Mouse (Mus musculus) heart, embryonic 12.5 days (tissue): ENCODE results near the gene Ttll7. TPM values are rescaled to one million over a fixed set of nuclear protein-coding genes. Genes with fewer than 3 reads are reported as not detected.

Experiments used
- ATAC-seq: fragments of 200-750 bp; cut with Nextera tagmentation; 2 replicates; pipeline ENCODE4 v1.8.0; 2017; ENCODE audit warnings: moderate TSS enrichment, moderate library complexity; ENCODE audit not compliant: insufficient number of reproducible peaks, low FRiP score
- H3K27ac ChIP-seq: fragments of 300-500 bp; sonication (generic); 2 replicates; pipeline ENCODE4 v1.5.1; 2016; ENCODE audit warnings: mild to moderate bottlenecking, moderate library complexity; ENCODE audit not compliant: poor library complexity, severe bottlenecking
- H3K27me3 ChIP-seq: fragments of 300-500 bp; sonication (generic); replicated peaks from 2 replicates; pipeline ENCODE4 v1.6.1; 2016; ENCODE audit warnings: mild to moderate bottlenecking, moderate library complexity
- H3K36me3 ChIP-seq: fragments of 300-500 bp; sonication (generic); 2 replicates; pipeline ENCODE4 v1.6.1; 2016; ENCODE audit warnings: mild to moderate bottlenecking, moderate library complexity
- H3K4me1 ChIP-seq: fragments of 300-500 bp; sonication (generic); replicated peaks from 2 replicates; pipeline ENCODE4 v1.6.1; 2016; ENCODE audit warnings: mild to moderate bottlenecking
- H3K4me2 ChIP-seq: fragments of 300-500 bp; sonication (generic); 2 replicates; pipeline ENCODE4 v1.6.1; 2016; ENCODE audit warnings: mild to moderate bottlenecking, moderate library complexity
- H3K4me3 ChIP-seq: fragments of 300-500 bp; sonication (generic); 2 replicates; pipeline ENCODE4 v1.5.1; 2016; ENCODE audit warnings: mild to moderate bottlenecking
- H3K9ac ChIP-seq: fragments of 300-500 bp; sonication (generic); 2 replicates; pipeline ENCODE4 v1.6.1; 2016; ENCODE audit warnings: mild to moderate bottlenecking, moderate library complexity
- H3K9me3 ChIP-seq: fragments of 300-500 bp; sonication (generic); replicated peaks from 2 replicates; pipeline ENCODE4 v1.6.1; 2016; ENCODE audit warnings: mild to moderate bottlenecking, moderate library complexity
- WGBS: fragments of 180-500 bp; shearing (Covaris S2); methylation state at CpG from one replicate; pipeline ENCODE4 v1.1.7; 2016; 5-methylcytosine and 5-hydroxymethylcytosine counted together
- polyA plus RNA-seq: library from polyadenylated mRNA; unstranded; fragments of >200 nt; fragmentation: Nextera tagmentation; extraction: Ambion mirVana; gene quantifications from 2 replicates; pipeline ENCODE4 v1.2.1, GENCODE M21; 2016

Ttll7 gene
- polyA plus RNA-seq, result 2.5 and 3.4 TPM in 2 replicates

- Histone ChIP-seq H3K27ac (peak within 1 kb of the TSS; percentile 43; the same call in 1 of the 2 replicates), H3K9me3 (no peaks in the 10 kb centered on the region), H3K36me3 (no peaks in the 10 kb centered on the region), H3K4me2 (peak within 1 kb of the TSS; percentile 99), H3K9ac (peak within 1 kb of the TSS; percentile 86), H3K4me1 (peaks cover 8% of the 10 kb centered on the region; the same call in 1 of the 2 replicates), H3K4me3 (peak within 1 kb of the TSS; percentile 84), H3K27me3 (0 out of 2 replicates have a peak, but pooled peaks cover 4% of the 10 kb centered on the region)
- under 1% methylated on average over 36 of the region's 36 CpGs for WGBS
- peak; percentile 90 for ATAC-seq
Measured at GRCm38 (mm10) chr3:146851966-146852891, at the start of gene Ttll7. Gene Ttll7, plus strand, starts transcription at chr3:146852367.

GRCm38 (mm10) chr3:146812041-146812878 lies 39.9 kb upstream of the Ttll7 start:
- peak overlapping the region; percentile 94 for H3K9ac ChIP-seq
- ATAC-seq, result peak; percentile 86
- H3K4me1 ChIP-seq, result peaks cover 5% of the 10 kb centered on the region

GRCm38 (mm10) chr3:146812901-146813393 lies 39.2 kb upstream of the Ttll7 start, which contains the start of gene Prkacb:
Gene Prkacb, minus strand, starts transcription at chr3:146812990.
- peaks cover 5% of the 10 kb centered on the region for H3K4me1 ChIP-seq
- peak within 1 kb of the TSS; percentile 94 for H3K9ac ChIP-seq
- H3K27ac ChIP-seq, result peak within 1 kb of the TSS; percentile 88
- H3K9me3 ChIP-seq, result no peaks in the 10 kb centered on the region
- no peaks in the 10 kb centered on the region for H3K36me3 ChIP-seq
- ATAC-seq, result peak; percentile 96
- 0% methylated on average over 58 of the region's 60 CpGs for WGBS
- no peaks in the 10 kb centered on the region for H3K27me3 ChIP-seq
- H3K4me3 ChIP-seq, result peak within 1 kb of the TSS; percentile 86
- peak within 1 kb of the TSS; percentile 82 for H3K4me2 ChIP-seq

More at GRCm38 (mm10) chr3:146812041-146812878, 39.9 kb upstream of the Ttll7 start:
- WGBS, result under 1% methylated on average over 59 of the region's 60 CpGs
- peak overlapping the region; percentile 88 for H3K27ac ChIP-seq
- peak overlapping the region; percentile 86 for H3K4me3 ChIP-seq
- no peaks in the 10 kb centered on the region for H3K27me3 ChIP-seq
- 0 out of 2 replicates have a peak, but pooled peaks cover 4% of the 10 kb centered on the region for H3K36me3 ChIP-seq
- H3K9me3 ChIP-seq, result no peaks in the 10 kb centered on the region
- peak overlapping the region; percentile 82 for H3K4me2 ChIP-seq

GRCm38 (mm10) chr3:146813624-146814023 lies 38.5 kb upstream of the Ttll7 start:
- WGBS, result 49% methylated on average over 7 of the region's 7 CpGs
- no peak for ATAC-seq
- no peaks in the 10 kb centered on the region for H3K27me3 ChIP-seq
- H3K4me1 ChIP-seq, result peaks cover 5% of the 10 kb centered on the region
- no peaks in the 10 kb centered on the region for H3K9me3 ChIP-seq
- peak overlapping the region; percentile 94 for H3K9ac ChIP-seq
- H3K4me3 ChIP-seq, result peak overlapping the region; percentile 86
- H3K36me3 ChIP-seq, result no peaks in the 10 kb centered on the region
- H3K4me2 ChIP-seq, result peak overlapping the region; percentile 82
- 0 out of 2 replicates have a peak overlapping the region, but pooled peaks have one; percentile 88 for H3K27ac ChIP-seq

- H3K4me1 ChIP-seq, result no peaks in the 10 kb centered on the region
- ATAC-seq, result no peak
- H3K4me3 ChIP-seq, result no peak overlapping the region
- H3K9me3 ChIP-seq, result no peaks in the 10 kb centered on the region
- peaks cover 7% of the 10 kb centered on the region; the same call in 1 of the 2 replicates for H3K27me3 ChIP-seq
- no peak overlapping the region for H3K4me2 ChIP-seq
- H3K9ac ChIP-seq, result no peak overlapping the region
- no peaks in the 10 kb centered on the region for H3K36me3 ChIP-seq
- no peak overlapping the region for H3K27ac ChIP-seq
- WGBS, result 82% methylated on average over 4 of the region's 4 CpGs
Measured at GRCm38 (mm10) chr3:146820718-146821117, 31.4 kb upstream of the Ttll7 start.

- no peak overlapping the region for H3K9ac ChIP-seq
- no peak overlapping the region for H3K4me2 ChIP-seq
- H3K4me1 ChIP-seq, result 0 out of 2 replicates have a peak, but pooled peaks cover 3% of the 10 kb centered on the region
- H3K9me3 ChIP-seq, result no peaks in the 10 kb centered on the region
- no peak for ATAC-seq
- H3K4me3 ChIP-seq, result no peak overlapping the region
- no peaks in the 10 kb centered on the region for H3K36me3 ChIP-seq
- H3K27me3 ChIP-seq, result no peaks in the 10 kb centered on the region
- 66% methylated on average over 3 of the region's 3 CpGs for WGBS
- no peak overlapping the region for H3K27ac ChIP-seq
Measured at GRCm38 (mm10) chr3:146842766-146843165, 9.4 kb upstream of the Ttll7 start.

- Histone ChIP-seq H3K4me2 (no peak overlapping the region), H3K36me3 (no peaks in the 10 kb centered on the region), H3K27ac (no peak overlapping the region), H3K4me1 (0 out of 2 replicates have a peak, but pooled peaks cover 3% of the 10 kb centered on the region), H3K9ac (no peak overlapping the region), H3K4me3 (no peak overlapping the region), H3K9me3 (no peaks in the 10 kb centered on the region), H3K27me3 (no peaks in the 10 kb centered on the region)
- 76% methylated on average over 6 of the region's 6 CpGs for WGBS
- ATAC-seq, result no peak
Measured at GRCm38 (mm10) chr3:146843470-146843869, 8.7 kb upstream of the Ttll7 start.

- Histone ChIP-seq H3K9me3 (no peaks in the 10 kb centered on the region), H3K27ac (no peak overlapping the region), H3K27me3 (no peaks in the 10 kb centered on the region), H3K4me1 (no peaks in the 10 kb centered on the region), H3K4me2 (no peak overlapping the region), H3K9ac (no peak overlapping the region), H3K4me3 (no peak overlapping the region), H3K36me3 (no peaks in the 10 kb centered on the region)
- ATAC-seq, result no peak
- 77% methylated on average over 5 of the region's 5 CpGs for WGBS
Measured at GRCm38 (mm10) chr3:146846237-146846636, 5.9 kb upstream of the Ttll7 start.

GRCm38 (mm10) chr3:146848112-146848511 lies 4.1 kb upstream of the Ttll7 start:
- Histone ChIP-seq H3K9me3 (no peaks in the 10 kb centered on the region), H3K4me3 (no peak overlapping the region), H3K27me3 (no peaks in the 10 kb centered on the region), H3K36me3 (no peaks in the 10 kb centered on the region), H3K9ac (no peak overlapping the region), H3K4me2 (no peak overlapping the region), H3K4me1 (peaks cover 8% of the 10 kb centered on the region; the same call in 1 of the 2 replicates), H3K27ac (no peak overlapping the region)
- ATAC-seq, result no peak
- WGBS, result 57% methylated on average over 8 of the region's 8 CpGs

- 81% methylated on average over 7 of the region's 7 CpGs for WGBS
- ATAC-seq, result no peak
Measured at GRCm38 (mm10) chr3:146849360-146849759, 2.8 kb upstream of the Ttll7 start.

More at GRCm38 (mm10) chr3:146849360-146849759, 2.8 kb upstream of the Ttll7 start:
- Histone ChIP-seq H3K9me3 (no peaks in the 10 kb centered on the region), H3K4me1 (peaks cover 8% of the 10 kb centered on the region; the same call in 1 of the 2 replicates), H3K27me3 (0 out of 2 replicates have a peak, but pooled peaks cover 4% of the 10 kb centered on the region), H3K4me2 (no peak overlapping the region), H3K9ac (no peak overlapping the region), H3K27ac (no peak overlapping the region), H3K4me3 (no peak overlapping the region), H3K36me3 (no peaks in the 10 kb centered on the region)
